Mouse (Mus musculus) bone marrow, adult 2 months (tissue): ENCODE data around the gene Fyn.

ENCODE experiments used
- CTCF ChIP-seq: fragments of 200-500 bp; IDR thresholded peaks from 2 replicates; pipeline ENCODE4 v1.5.1; 2011; ENCODE audit warnings: low read length, control low read depth; ENCODE audit not compliant: control insufficient read depth, insufficient read depth
- POLR2A ChIP-seq: fragments of 200-500 bp; IDR thresholded peaks from 2 replicates; pipeline ENCODE4 v1.6.1; 2011; ENCODE audit warnings: low read depth, mild to moderate bottlenecking, control low read depth, low read length, borderline replicate concordance; ENCODE audit not compliant: control insufficient read depth

DNA sequence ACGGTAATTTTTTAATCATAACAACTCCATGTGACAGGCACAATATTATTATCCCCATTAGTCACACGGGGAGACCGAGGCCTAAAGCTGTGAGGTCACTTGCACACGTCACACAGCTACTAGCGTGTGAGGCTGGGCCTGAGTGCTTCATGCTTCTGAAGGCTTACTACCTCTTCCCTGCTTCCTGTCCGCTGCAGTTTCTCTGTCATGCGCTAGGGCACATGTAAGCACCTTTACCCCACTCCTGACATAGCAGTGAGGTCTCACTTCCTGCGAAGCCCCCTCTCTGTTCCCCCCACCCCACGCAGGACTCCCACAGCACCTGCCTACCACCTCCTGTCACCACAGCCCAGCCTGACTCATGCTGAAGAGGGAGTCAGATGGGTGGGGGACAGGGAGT, 8.0 kb downstream of the Fyn start:
- TF ChIP-seq CTCF (no peak), POLR2A (no peak)
